Mouse (Mus musculus) liver, adult 2 months (tissue): ENCODE results near the gene Med27.

Source experiments
- CTCF ChIP-seq: fragments of 200-500 bp; IDR thresholded peaks from 2 replicates; pipeline ENCODE4 v1.5.1; 2011; ENCODE audit warnings: low read depth, low read length, control low read depth
- POLR2A ChIP-seq: fragments of 200-500 bp; IDR thresholded peaks from 2 replicates; pipeline ENCODE4 v1.6.1; 2011; ENCODE audit warnings: low read length, control low read depth; ENCODE audit not compliant: insufficient read depth; ENCODE audit errors: extremely low read depth

GRCm38 (mm10) chr2:29437861-29438529 is 91.4 kb downstream of the Med27 start:
- TF ChIP-seq CTCF (no peak), POLR2A (no peak)
